Mouse (Mus musculus) lung, postnatal 14 days (tissue): ENCODE data around the gene Cyren.

Experiments used
- DNase-seq: peaks from one replicate; pipeline ENCODE4 v3.0.0; 2021

Gene Cyren

DNA sequence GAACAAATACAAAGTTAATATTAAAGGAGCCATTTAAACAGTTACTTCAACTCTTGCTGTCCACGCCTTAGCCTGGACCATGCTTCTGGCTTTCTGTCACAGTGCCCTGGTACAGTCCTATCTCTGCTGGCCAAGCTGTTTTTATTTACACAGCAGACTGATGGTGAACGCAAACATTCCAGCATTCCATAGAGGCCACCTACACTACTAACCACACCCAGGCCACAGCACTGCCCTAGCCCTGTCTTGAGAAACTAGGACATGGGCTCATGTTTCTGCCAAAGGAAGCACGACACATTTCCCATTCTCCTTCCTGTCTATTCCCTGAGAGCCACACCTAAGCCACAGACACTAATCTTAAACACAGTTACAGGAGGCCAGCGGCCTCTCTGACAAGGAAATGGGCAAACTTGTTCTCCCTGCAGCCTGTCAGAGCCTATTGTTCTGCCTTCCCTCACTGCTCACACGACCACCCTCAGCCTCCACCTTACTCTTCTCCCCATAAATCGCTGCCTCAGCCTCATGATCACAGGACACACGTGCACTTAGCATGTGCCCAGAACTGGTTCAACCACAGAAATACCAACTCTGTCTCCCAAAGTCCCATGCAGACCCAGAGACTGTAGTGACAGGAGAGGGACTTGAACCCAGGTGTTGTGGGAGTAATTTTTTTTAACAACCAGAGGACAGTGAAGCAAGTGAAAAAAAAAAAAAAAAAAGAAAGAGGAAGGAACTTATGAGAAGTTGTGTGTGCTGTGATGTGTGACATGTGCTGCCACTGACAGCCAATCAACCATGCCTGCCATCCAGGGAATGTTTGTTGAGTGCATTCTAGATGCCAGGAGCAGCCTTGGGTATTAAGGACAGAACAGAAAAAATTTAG lies 11.9 kb downstream of the Cyren start:
- DNase-seq, result peak; percentile 60

GRCm38 (mm10) chr6:34865213-34865612 lies 12.6 kb downstream of the Cyren start:
- DNase-seq, result no peak

- no peak for DNase-seq
Measured at GRCm38 (mm10) chr6:34863786-34864514, 13.9 kb downstream of the Cyren start.

DNA sequence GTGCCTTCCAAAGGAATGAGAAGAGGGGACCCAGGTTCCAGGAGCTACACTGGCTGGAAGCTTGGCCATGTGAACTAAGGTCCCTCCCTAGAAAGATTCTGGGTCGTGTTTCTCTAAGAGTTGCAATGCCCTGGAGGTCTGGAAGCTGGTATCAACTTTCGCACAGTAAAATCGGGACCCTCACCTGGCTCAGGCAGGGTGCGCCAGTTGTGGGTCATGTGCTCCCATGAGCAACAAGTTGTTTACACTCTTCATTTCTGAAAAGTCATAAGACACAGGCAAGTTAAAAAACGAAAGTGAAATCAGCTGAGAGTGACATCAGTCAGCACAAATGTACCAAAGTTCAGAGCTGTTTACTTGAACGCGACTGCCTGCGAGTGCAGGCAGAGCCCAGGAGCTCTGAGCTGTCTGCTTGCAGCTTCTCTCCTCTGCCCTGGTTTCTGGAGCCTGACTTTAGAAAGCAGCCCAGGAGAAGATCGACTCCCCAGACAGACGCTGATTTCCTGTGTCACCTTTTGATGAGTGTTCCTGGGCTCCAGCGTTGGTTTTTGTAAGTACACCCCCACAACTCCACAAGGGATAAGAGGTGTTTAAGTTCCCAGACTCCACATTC lies 15.0 kb downstream of the Cyren start, which contains the start of gene Tmem140:
Gene Tmem140, plus strand, starts transcription at position 356 of the 613 bp plus-strand sequence.
- DNase-seq, result peak; percentile 63

GRCm38 (mm10) chr6:34862381-34862780 lies 15.5 kb downstream of the Cyren start:
- no peak for DNase-seq

GRCm38 (mm10) chr6:34861546-34862053 lies 16.3 kb downstream of the Cyren start:
- no peak for DNase-seq

GRCm38 (mm10) chr6:34832352-34832751 lies 45.5 kb downstream of the Cyren start:
- no peak for DNase-seq

DNA sequence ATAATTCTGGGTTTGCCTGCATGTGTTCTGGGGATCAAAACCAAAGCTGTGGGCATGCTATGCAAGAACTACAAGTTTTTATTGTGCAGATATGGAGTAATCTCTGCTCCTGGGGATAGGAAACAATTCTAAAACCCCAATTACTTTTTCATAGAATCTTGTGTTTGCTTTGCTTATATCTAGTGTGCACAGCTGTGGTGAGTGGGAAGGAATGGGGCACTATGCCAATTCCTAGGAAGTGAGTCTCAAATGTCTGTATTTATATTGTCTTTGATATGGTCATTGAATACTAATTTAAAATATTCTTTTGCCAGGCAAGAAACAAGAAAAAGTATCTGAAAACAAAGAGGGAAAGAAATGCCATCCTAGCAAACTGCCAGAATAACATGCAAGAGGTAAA lies 53.5 kb downstream of the Cyren start:
- no peak for DNase-seq
